Mouse (Mus musculus) hindbrain, postnatal 0 days (tissue): ENCODE data around the gene Pign. TPM values are rescaled to one million over a fixed set of nuclear protein-coding genes. Genes with fewer than 3 reads are reported as not detected.

Experiments used
- ATAC-seq: fragments of 200-750 bp; cut with Nextera tagmentation; 2 replicates; pipeline ENCODE4 v1.8.0; 2017; ENCODE audit warnings: mild to moderate bottlenecking, moderate TSS enrichment, moderate library complexity
- DNase-seq: peaks from one replicate; pipeline ENCODE4 v3.0.0-alpha.2; 2015; ENCODE audit warnings: low spot score
- H3K27ac ChIP-seq: fragments of 300-500 bp; sonication (generic); 2 replicates; pipeline ENCODE4 v1.5.1; 2014; ENCODE audit warnings: mild to moderate bottlenecking
- H3K27me3 ChIP-seq: fragments of 300-500 bp; sonication (generic); 2 replicates; pipeline ENCODE4 v1.6.1; 2014; ENCODE audit warnings: low read length, mixed read lengths; ENCODE audit not compliant: insufficient read depth
- H3K36me3 ChIP-seq: fragments of 300-500 bp; sonication (generic); 2 replicates; pipeline ENCODE4 v1.6.1; 2014; ENCODE audit warnings: low read length, mixed read lengths; ENCODE audit not compliant: insufficient read depth
- H3K4me1 ChIP-seq: fragments of 300-500 bp; sonication (generic); 2 replicates; pipeline ENCODE4 v1.6.1; 2014; ENCODE audit warnings: antibody characterized with exemption, low read length, mixed read lengths; ENCODE audit not compliant: insufficient read depth
- H3K4me2 ChIP-seq: fragments of 300-500 bp; sonication (generic); 2 replicates; pipeline ENCODE4 v1.6.1; 2014; ENCODE audit warnings: low read depth, mild to moderate bottlenecking, low read length, moderate library complexity, mixed read lengths
- H3K4me3 ChIP-seq: fragments of 300-500 bp; sonication (generic); 2 replicates; pipeline ENCODE4 v1.5.1; 2014; ENCODE audit warnings: low read length
- H3K9ac ChIP-seq: fragments of 300-500 bp; sonication (generic); replicated peaks from 2 replicates; pipeline ENCODE4 v1.6.1; 2014; ENCODE audit warnings: mild to moderate bottlenecking, low read length, moderate library complexity, mixed read lengths
- H3K9me3 ChIP-seq: fragments of 300-500 bp; sonication (generic); 2 replicates; pipeline ENCODE4 v1.6.1; 2016; ENCODE audit warnings: low read length, mixed read lengths
- CTCF ChIP-seq: IDR thresholded peaks from 2 replicates; pipeline ENCODE4 v1.5.1; 2016; ENCODE audit warnings: antibody characterized with exemption, control low read depth, low read depth
- WGBS: fragments of 180-500 bp; shearing (Covaris S2); extraction: QIAGEN DNeasy Blood & Tissue Kit; methylation state at CpG from one replicate; pipeline ENCODE4 v1.1.7; 2014; 5-methylcytosine and 5-hydroxymethylcytosine counted together
- polyA plus RNA-seq: library from polyadenylated mRNA; unstranded; fragments of >200 nt; fragmentation: Nextera tagmentation; extraction: Ambion mirVana; gene quantifications from 2 replicates; pipeline ENCODE4 v1.2.1, GENCODE M21; 2015
- total RNA-seq: library from RNA; depleted of rRNA; stranded (reverse); fragments of >200 nt; gene quantifications from 2 replicates; pipeline ENCODE4 v1.2.3, GENCODE M21; 2014

The Pign gene
- total and polyA plus RNA-seq, 2 experiments from 2014 or later = 7.1 to 20.2 TPM

DNA sequence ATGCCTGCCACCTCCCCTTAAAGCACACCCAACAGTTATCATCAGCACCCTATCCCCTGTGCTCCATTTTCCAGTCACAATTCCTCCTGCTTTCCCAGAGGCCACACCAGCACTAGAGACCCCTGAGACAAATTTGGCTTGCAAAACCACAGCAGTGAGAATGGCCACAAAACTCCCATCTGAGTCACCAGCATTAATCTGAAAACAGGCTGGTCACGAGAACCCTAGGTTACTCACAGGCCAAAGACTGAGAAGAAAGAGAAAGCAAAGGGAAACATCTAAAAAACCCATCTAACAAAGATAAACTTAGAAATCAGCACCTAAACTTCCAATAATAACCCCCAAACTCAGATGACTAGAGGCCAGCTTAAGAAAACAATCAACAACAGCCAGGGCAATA lies 12.8 kb downstream of the Pign start:
- H3K9ac ChIP-seq = no peak overlapping the region
- no peak for TF ChIP-seq CTCF
- whole genome bisulfite sequencing = 85% methylated on average over 1 of the region's 1 CpGs

DNA sequence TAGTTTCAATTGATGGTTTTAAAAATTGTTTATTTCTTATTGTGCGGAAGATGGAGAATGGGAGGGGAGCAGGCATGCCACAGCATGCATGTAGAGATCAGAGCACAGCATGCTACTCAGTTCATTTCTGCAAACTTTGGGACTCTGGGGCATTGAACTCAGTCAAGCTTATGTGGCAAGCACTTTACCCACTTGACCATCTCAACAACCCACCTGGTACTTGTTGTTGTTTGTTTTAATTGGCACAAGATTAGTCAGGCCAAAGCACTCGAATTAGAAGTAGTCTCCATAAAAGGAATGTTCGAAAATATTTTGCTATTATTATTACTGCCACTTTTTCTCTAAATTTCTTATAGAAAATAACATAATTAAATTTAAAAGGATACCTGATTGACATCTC lies 19.4 kb downstream of the Pign start:
- no peak overlapping the region for H3K27ac ChIP-seq
- DNase-seq = no peak
- no peak for ATAC-seq
- TF ChIP-seq CTCF = no peak
- peaks cover 4% of the 10 kb centered on the region; the same call in 1 of the 2 replicates for H3K36me3 ChIP-seq
- H3K9me3 ChIP-seq = no peaks in the 10 kb centered on the region
- H3K4me3 ChIP-seq = no peak overlapping the region
- H3K4me2 ChIP-seq = no peak overlapping the region
- WGBS = 87% methylated on average over 3 of the region's 3 CpGs
- H3K27me3 ChIP-seq = no peaks in the 10 kb centered on the region
- H3K4me1 ChIP-seq = no peaks in the 10 kb centered on the region
- H3K9ac ChIP-seq = no peak overlapping the region

More for the DNA sequence above, 12.8 kb downstream of the Pign start:
- no peaks in the 10 kb centered on the region for H3K27me3 ChIP-seq
- no peak overlapping the region for H3K4me3 ChIP-seq
- peaks cover 4% of the 10 kb centered on the region; the same call in 1 of the 2 replicates for H3K36me3 ChIP-seq
- no peaks in the 10 kb centered on the region for H3K4me1 ChIP-seq
- H3K4me2 ChIP-seq = no peak overlapping the region
- no peak overlapping the region for H3K27ac ChIP-seq
- DNase-seq (no peak), ATAC-seq (no peak)
- no peaks in the 10 kb centered on the region for H3K9me3 ChIP-seq

DNA sequence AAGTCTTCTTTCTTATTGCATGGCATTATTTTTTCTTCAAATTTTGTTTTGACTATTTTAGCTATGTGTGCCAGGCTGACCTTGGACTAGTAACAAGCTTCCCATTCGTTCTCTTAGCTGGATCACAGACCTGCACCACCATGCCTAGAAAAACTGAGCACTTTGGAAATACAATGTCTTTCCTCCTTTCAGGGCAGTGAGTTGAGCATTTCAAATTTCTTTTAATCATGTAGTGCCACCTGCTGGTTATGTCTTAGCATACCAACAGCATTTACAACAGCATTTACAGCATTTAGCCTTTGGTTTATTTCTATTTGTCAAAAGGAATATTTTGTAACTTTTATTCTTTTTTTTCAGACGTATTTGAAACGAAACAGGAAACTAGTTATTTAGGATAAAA lies 33.0 kb downstream of the Pign start:
- Histone ChIP-seq H3K27ac (no peak overlapping the region), H3K4me3 (no peak overlapping the region), H3K4me1 (no peaks in the 10 kb centered on the region), H3K36me3 (no peaks in the 10 kb centered on the region), H3K9ac (no peak overlapping the region), H3K27me3 (no peaks in the 10 kb centered on the region), H3K4me2 (no peak overlapping the region), H3K9me3 (no peaks in the 10 kb centered on the region)
- ATAC-seq (peak; percentile 56; the same call in 1 of the 2 replicates), DNase-seq (peak; percentile 88)
- WGBS = 43% methylated on average over 3 of the region's 3 CpGs
- peak; percentile 81 for TF ChIP-seq CTCF

DNA sequence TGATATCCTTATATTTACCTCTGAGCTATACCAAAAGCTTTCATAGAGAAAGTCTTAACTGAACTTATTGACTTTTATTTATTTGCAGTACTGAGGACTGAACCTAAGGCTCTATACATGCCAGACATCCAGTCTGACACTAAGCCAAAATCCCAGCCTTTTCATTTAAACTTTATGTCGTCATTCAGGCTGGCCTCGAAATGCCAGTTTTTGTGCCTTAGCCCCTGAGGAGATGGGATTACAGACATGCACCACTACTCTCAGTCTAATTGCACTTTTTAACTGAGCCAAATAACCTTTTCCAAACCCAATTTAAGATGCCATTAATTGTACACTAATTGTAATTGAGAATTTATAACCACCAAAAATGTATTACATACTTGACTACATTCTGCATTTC lies 73.8 kb downstream of the Pign start:
- Histone ChIP-seq H3K36me3 (no peaks in the 10 kb centered on the region), H3K9ac (no peak overlapping the region), H3K27ac (no peak overlapping the region), H3K4me1 (no peaks in the 10 kb centered on the region), H3K9me3 (no peaks in the 10 kb centered on the region), H3K4me2 (no peak overlapping the region), H3K27me3 (no peaks in the 10 kb centered on the region), H3K4me3 (no peak overlapping the region)
- DNase-seq = no peak
- 30% methylated on average over 2 of the region's 2 CpGs for WGBS
- no peak for ATAC-seq
- TF ChIP-seq CTCF = no peak

DNA sequence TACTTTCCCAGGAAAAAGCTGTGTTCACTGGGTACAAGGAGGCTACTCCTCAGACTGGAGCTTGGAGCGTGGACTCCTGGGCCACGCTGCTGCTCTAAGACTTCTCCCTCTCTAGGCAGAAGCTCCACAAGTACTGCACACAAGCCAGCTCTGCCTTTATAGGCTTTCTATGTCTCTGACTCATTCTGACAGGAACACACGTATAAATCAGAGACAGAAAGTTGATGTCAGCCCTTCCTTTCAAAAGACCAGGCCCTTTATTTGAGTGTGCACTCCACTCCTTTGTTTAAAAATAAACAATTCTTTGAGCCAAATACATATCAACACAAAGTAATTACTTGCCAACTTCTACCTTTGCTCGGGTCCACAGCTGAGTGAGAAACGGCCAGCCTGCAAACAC lies 74.8 kb downstream of the Pign start:
- no peaks in the 10 kb centered on the region for H3K4me1 ChIP-seq
- no peak for ATAC-seq

DNA sequence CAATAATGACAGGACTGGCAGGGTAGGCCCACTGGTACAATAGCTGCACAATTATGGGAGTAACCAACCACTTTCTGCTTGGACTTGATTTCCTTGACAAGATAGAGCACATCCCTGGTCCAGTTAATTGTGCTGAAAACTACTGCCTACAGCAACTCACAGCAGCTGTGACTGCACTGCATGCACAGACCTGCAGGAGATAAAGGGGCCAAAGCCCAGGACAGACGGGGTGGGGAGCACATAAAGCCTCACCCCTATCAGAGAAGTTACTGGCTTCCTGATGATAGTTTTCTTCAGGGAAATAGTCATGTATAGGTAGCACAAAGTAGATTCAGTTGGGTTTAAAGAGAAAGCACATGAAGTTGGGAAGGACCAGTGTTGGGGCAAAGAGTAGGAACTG lies 80.7 kb downstream of the Pign start:
- Histone ChIP-seq H3K27me3 (no peaks in the 10 kb centered on the region), H3K27ac (no peak overlapping the region), H3K4me3 (no peak overlapping the region), H3K4me1 (no peaks in the 10 kb centered on the region), H3K9me3 (no peaks in the 10 kb centered on the region), H3K9ac (no peak overlapping the region), H3K4me2 (no peak overlapping the region), H3K36me3 (peaks cover 5% of the 10 kb centered on the region; the same call in 1 of the 2 replicates)
- WGBS = 93% methylated on average over 1 of the region's 1 CpGs
- no peak for ATAC-seq
- DNase-seq = no peak
- no peak for TF ChIP-seq CTCF

More for the DNA sequence above, 74.8 kb downstream of the Pign start:
- H3K4me2 ChIP-seq = no peak overlapping the region
- WGBS = 86% methylated on average over 5 of the region's 5 CpGs
- H3K9ac ChIP-seq = no peak overlapping the region
- no peak overlapping the region for H3K27ac ChIP-seq
- no peak for TF ChIP-seq CTCF
- H3K9me3 ChIP-seq = no peaks in the 10 kb centered on the region
- H3K27me3 ChIP-seq = no peaks in the 10 kb centered on the region
- no peak overlapping the region for H3K4me3 ChIP-seq
- no peaks in the 10 kb centered on the region for H3K36me3 ChIP-seq
- DNase-seq = no peak

DNA sequence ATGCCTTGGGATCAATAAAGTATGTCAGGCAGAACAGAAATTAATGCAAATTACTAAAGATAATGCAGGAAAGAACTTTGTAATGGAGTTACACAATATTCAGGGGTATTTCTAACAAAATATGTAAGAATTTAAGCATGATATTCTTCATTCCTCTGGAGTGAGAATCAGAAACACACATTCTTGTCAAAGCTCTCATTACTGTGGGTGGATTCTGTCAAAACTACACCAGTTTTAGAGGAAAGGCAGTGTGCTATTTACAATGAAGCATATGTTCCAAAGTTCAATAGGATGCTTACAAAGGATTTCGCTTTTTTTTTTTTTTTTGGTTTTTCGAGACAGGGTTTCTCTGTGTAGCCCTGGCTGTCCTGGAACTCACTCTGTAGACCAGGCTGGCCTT lies 82.6 kb downstream of the Pign start:
- no peak for TF ChIP-seq CTCF
- DNase-seq = no peak
- 96% methylated on average over 2 of the region's 2 CpGs for WGBS

More for the DNA sequence above, 82.6 kb downstream of the Pign start:
- no peak overlapping the region for H3K4me3 ChIP-seq
- H3K27ac ChIP-seq = no peak overlapping the region
- no peaks in the 10 kb centered on the region for H3K4me1 ChIP-seq
- no peak overlapping the region for H3K9ac ChIP-seq
- H3K9me3 ChIP-seq = no peaks in the 10 kb centered on the region
- no peak for ATAC-seq
- H3K4me2 ChIP-seq = no peak overlapping the region
- no peaks in the 10 kb centered on the region for H3K27me3 ChIP-seq
- H3K36me3 ChIP-seq = peaks cover 5% of the 10 kb centered on the region; the same call in 1 of the 2 replicates
